Mouse (Mus musculus): Measurements from ENCODE around the gene Vcl. TPM values are rescaled to one million over a fixed set of nuclear protein-coding genes. Genes with fewer than 3 reads are reported as not detected.

The Vcl gene
- polyA plus RNA-seq, 1 experiment = 30.6 TPM

GRCm38 (mm10) chr14:20966959-20967670, 37.9 kb downstream of the Vcl start:
- Histone ChIP-seq H3K27me3 (replicated peaks; ENCODE audit: control insufficient read depth, insufficient read depth, low read length) (no peaks in the 10 kb centered on the region), H3K27ac (ENCODE audit: insufficient read depth, low read depth, low read length) (no peak overlapping the region), H3K4me1 (ENCODE audit: control insufficient read depth, insufficient read depth, low read length) (peaks cover 28% of the 10 kb centered on the region), H3K36me3 (ENCODE audit: control insufficient read depth, insufficient read depth, low read length) (no peaks in the 10 kb centered on the region), H3K4me3 (ENCODE audit: insufficient read depth, low read depth, low read length) (no peak overlapping the region)
- no peak for DNase-seq
- 91% methylated on average over 3 of the region's 3 CpGs for WGBS
- TF ChIP-seq POLR2A (IDR thresholded peaks at IDR 0.05; ENCODE audit: low read depth, low read length) (no peak), CTCF (conservative IDR thresholded peaks at IDR 0.05; ENCODE audit: insufficient read depth, insufficient read length, low read depth, low read length) (no peak)

DNA sequence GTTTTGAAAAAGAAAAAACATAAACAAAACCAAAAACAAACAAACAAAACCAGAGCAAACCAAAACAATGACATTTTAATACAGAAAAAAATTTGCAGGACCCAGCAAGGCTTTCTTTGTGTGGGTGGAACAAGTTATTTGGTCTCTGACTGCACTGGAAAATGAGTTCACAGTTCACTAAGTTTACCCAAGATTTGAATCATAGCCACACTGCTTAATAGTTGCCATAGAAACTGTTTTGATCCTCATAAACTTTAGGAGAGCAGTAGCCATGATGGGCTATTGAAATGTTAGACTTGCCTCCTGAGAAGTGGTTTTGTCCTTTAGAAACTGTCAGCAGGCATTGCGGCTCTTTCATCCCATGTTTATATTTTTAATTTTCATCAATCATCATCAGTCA, 39.9 kb downstream of the Vcl start:
- Histone ChIP-seq H3K4me1 (ENCODE audit: control insufficient read depth, insufficient read depth, low read length) (peaks cover 15% of the 10 kb centered on the region), H3K4me3 (ENCODE audit: insufficient read depth, low read depth, low read length) (no peak overlapping the region), H3K36me3 (ENCODE audit: control insufficient read depth, insufficient read depth, low read length) (no peaks in the 10 kb centered on the region), H3K27me3 (replicated peaks; ENCODE audit: control insufficient read depth, insufficient read depth, low read length) (no peaks in the 10 kb centered on the region), H3K27ac (ENCODE audit: insufficient read depth, low read depth, low read length) (no peak overlapping the region)
- TF ChIP-seq POLR2A (IDR thresholded peaks at IDR 0.05; ENCODE audit: low read depth, low read length) = no peak
- no peak for TF ChIP-seq CTCF (conservative IDR thresholded peaks at IDR 0.05; ENCODE audit: insufficient read depth, insufficient read length, low read depth, low read length)
- no peak for DNase-seq
- 93% methylated on average over 1 of the region's 1 CpGs for WGBS

GRCm38 (mm10) chr14:20970389-20970788, 41.2 kb downstream of the Vcl start:
- no peaks in the 10 kb centered on the region for H3K27me3 ChIP-seq (replicated peaks; ENCODE audit: control insufficient read depth, insufficient read depth, low read length)
- WGBS = 35% methylated on average over 6 of the region's 6 CpGs
- H3K36me3 ChIP-seq (ENCODE audit: control insufficient read depth, insufficient read depth, low read length) = no peaks in the 10 kb centered on the region
- no peak overlapping the region for H3K4me3 ChIP-seq (ENCODE audit: insufficient read depth, low read depth, low read length)
- peaks cover 15% of the 10 kb centered on the region; the same call in 1 of the 2 replicates for H3K4me1 ChIP-seq (ENCODE audit: control insufficient read depth, insufficient read depth, low read length)
- peak; percentile 73 for DNase-seq
- no peak overlapping the region for H3K27ac ChIP-seq (ENCODE audit: insufficient read depth, low read depth, low read length)
- TF ChIP-seq CTCF (conservative IDR thresholded peaks at IDR 0.05; ENCODE audit: insufficient read depth, insufficient read length, low read depth, low read length) (no peak), POLR2A (IDR thresholded peaks at IDR 0.05; ENCODE audit: low read depth, low read length) (no peak)

DNA sequence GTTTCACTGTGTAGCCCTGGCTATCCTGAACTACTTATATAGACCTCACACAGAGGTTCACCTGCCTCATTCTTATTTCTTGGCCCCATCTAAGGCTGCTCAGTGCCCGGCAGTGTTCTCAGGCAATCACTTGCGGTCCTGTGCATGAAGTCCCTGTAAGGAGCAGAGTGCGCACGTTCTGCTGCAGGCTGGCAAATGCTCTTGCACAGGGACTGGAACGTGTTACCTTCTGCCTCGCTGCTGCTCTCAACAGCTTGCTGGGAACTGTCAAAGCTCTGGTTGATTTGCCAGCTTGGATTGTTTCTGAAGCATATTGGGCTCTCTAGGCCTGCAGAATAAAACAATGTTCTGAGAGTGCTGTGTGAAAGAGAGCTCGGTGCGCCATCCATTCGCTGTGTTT, 41.7 kb downstream of the Vcl start:
- TF ChIP-seq CTCF (conservative IDR thresholded peaks at IDR 0.05; ENCODE audit: insufficient read depth, insufficient read length, low read depth, low read length) (no peak), POLR2A (IDR thresholded peaks at IDR 0.05; ENCODE audit: low read depth, low read length) (no peak)
- 90% methylated on average over 9 of the region's 9 CpGs for WGBS

DNA sequence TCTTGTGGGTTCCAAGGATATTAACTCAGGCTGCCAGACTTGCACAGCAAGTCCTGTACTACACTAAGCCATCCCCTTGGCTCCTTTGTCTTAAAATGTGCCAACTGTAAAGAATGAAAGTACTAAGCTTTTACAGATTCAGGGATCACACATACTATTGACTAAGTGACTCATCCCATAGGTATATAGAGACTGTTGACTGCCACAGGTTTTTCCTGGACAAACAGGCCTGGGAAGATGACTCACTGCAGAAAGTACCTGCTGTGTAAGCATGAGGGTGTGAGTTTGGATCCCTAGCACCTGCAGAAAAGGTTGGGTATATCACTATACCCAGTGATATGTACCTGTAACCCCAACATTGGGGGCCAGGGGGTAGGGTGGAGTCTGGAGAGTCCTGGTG, 44.6 kb downstream of the Vcl start:
- TF ChIP-seq CTCF (conservative IDR thresholded peaks at IDR 0.05; ENCODE audit: insufficient read depth, insufficient read length, low read depth, low read length) = no peak
- TF ChIP-seq POLR2A (IDR thresholded peaks at IDR 0.05; ENCODE audit: low read depth, low read length) = no peak
- no peak for DNase-seq
- Histone ChIP-seq H3K4me3 (ENCODE audit: insufficient read depth, low read depth, low read length) (no peak overlapping the region), H3K36me3 (ENCODE audit: control insufficient read depth, insufficient read depth, low read length) (no peaks in the 10 kb centered on the region; the same call in 1 of the 2 replicates), H3K27ac (ENCODE audit: insufficient read depth, low read depth, low read length) (no peak overlapping the region), H3K27me3 (replicated peaks; ENCODE audit: control insufficient read depth, insufficient read depth, low read length) (no peaks in the 10 kb centered on the region), H3K4me1 (ENCODE audit: control insufficient read depth, insufficient read depth, low read length) (peaks cover 14% of the 10 kb centered on the region; the same call in 1 of the 2 replicates)

More for the DNA sequence above, 41.7 kb downstream of the Vcl start:
- H3K36me3 ChIP-seq (ENCODE audit: control insufficient read depth, insufficient read depth, low read length) = no peaks in the 10 kb centered on the region
- H3K4me1 ChIP-seq (ENCODE audit: control insufficient read depth, insufficient read depth, low read length) = peaks cover 15% of the 10 kb centered on the region; the same call in 1 of the 2 replicates
- no peaks in the 10 kb centered on the region for H3K27me3 ChIP-seq (replicated peaks; ENCODE audit: control insufficient read depth, insufficient read depth, low read length)
- no peak overlapping the region for H3K27ac ChIP-seq (ENCODE audit: insufficient read depth, low read depth, low read length)
- no peak overlapping the region for H3K4me3 ChIP-seq (ENCODE audit: insufficient read depth, low read depth, low read length)
- DNase-seq = no peak

GRCm38 (mm10) chr14:20976741-20977140, 47.5 kb downstream of the Vcl start:
- Histone ChIP-seq H3K4me1 (ENCODE audit: control insufficient read depth, insufficient read depth, low read length) (peaks cover 12% of the 10 kb centered on the region), H3K36me3 (ENCODE audit: control insufficient read depth, insufficient read depth, low read length) (no peaks in the 10 kb centered on the region; the same call in 1 of the 2 replicates), H3K27ac (ENCODE audit: insufficient read depth, low read depth, low read length) (0 out of 2 replicates have a peak overlapping the region, but pooled peaks have one; percentile 6), H3K4me3 (ENCODE audit: insufficient read depth, low read depth, low read length) (no peak overlapping the region), H3K27me3 (replicated peaks; ENCODE audit: control insufficient read depth, insufficient read depth, low read length) (no peaks in the 10 kb centered on the region)
- peak; percentile 22 for DNase-seq
- TF ChIP-seq CTCF (conservative IDR thresholded peaks at IDR 0.05; ENCODE audit: insufficient read depth, insufficient read length, low read depth, low read length) (no peak), POLR2A (IDR thresholded peaks at IDR 0.05; ENCODE audit: low read depth, low read length) (no peak)
- WGBS = 45% methylated on average over 1 of the region's 1 CpGs

DNA sequence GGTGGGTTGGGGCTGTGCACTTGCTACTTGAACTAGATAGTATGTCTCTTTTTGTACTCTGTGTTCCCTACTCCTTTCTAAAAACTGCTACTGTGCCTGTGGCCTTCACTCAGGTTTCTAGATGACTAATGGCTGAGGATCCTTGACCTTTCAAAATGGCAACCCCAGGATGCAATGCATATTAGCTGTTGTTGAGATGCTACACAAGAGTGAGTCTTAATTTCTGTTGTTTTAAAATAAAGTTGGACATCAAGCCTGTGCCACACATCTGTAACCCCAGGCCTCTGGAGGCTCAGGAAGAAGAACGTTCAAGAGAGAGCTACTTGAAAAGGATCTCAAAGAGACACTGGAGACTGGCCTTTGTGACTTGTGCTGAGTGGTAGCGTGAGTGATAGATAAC, 48.5 kb downstream of the Vcl start:
- no peak for DNase-seq
- TF ChIP-seq CTCF (conservative IDR thresholded peaks at IDR 0.05; ENCODE audit: insufficient read depth, insufficient read length, low read depth, low read length) (no peak), POLR2A (IDR thresholded peaks at IDR 0.05; ENCODE audit: low read depth, low read length) (no peak)
- peaks cover 12% of the 10 kb centered on the region for H3K4me1 ChIP-seq (ENCODE audit: control insufficient read depth, insufficient read depth, low read length)
- 77% methylated on average over 2 of the region's 2 CpGs for WGBS
- H3K27me3 ChIP-seq (replicated peaks; ENCODE audit: control insufficient read depth, insufficient read depth, low read length) = no peaks in the 10 kb centered on the region
- no peak overlapping the region for H3K27ac ChIP-seq (ENCODE audit: insufficient read depth, low read depth, low read length)
- H3K4me3 ChIP-seq (ENCODE audit: insufficient read depth, low read depth, low read length) = no peak overlapping the region
- peaks cover 3% of the 10 kb centered on the region; the same call in 1 of the 2 replicates for H3K36me3 ChIP-seq (ENCODE audit: control insufficient read depth, insufficient read depth, low read length)

All from kidney, adult 2 months (tissue).